Mouse (Mus musculus): ENCODE results near the gene Dgkb.

Gene Dgkb

GRCm38 (mm10) chr12:37996417-37996946 lies 179.0 kb downstream of the Dgkb start:
- no peak for DNase-seq (ENCODE audit: low spot score)

- no peak for DNase-seq (ENCODE audit: low spot score)
Measured at GRCm38 (mm10) chr12:38017674-38018073, 200.1 kb downstream of the Dgkb start.

GRCm38 (mm10) chr12:38047256-38047655 lies 229.7 kb downstream of the Dgkb start:
- DNase-seq (ENCODE audit: low spot score), result no peak

- no peak for DNase-seq (ENCODE audit: low spot score)
Measured at GRCm38 (mm10) chr12:38088224-38088623, 270.7 kb downstream of the Dgkb start.

GRCm38 (mm10) chr12:38111928-38112327 lies 294.4 kb downstream of the Dgkb start:
- DNase-seq (ENCODE audit: low spot score), result no peak

GRCm38 (mm10) chr12:38114990-38115615 lies 297.6 kb downstream of the Dgkb start:
- DNase-seq (ENCODE audit: low spot score), result no peak

- DNase-seq (ENCODE audit: low spot score), result no peak
Measured at GRCm38 (mm10) chr12:38123524-38123923, 306.0 kb downstream of the Dgkb start.

GRCm38 (mm10) chr12:38125297-38125696 lies 307.8 kb downstream of the Dgkb start:
- DNase-seq (ENCODE audit: low spot score), result no peak

- no peak for DNase-seq (ENCODE audit: low spot score)
Measured at GRCm38 (mm10) chr12:38130209-38130915, 312.8 kb downstream of the Dgkb start.

- no peak for DNase-seq (ENCODE audit: low spot score)
Measured at GRCm38 (mm10) chr12:38136379-38136778, 318.9 kb downstream of the Dgkb start.

- DNase-seq (ENCODE audit: low spot score), result no peak
Measured at GRCm38 (mm10) chr12:38140039-38140438, 322.5 kb downstream of the Dgkb start.

GRCm38 (mm10) chr12:38232665-38233064 lies 415.1 kb downstream of the Dgkb start:
- no peak for DNase-seq (ENCODE audit: low spot score)

GRCm38 (mm10) chr12:38268856-38269255 lies 451.3 kb downstream of the Dgkb start:
- DNase-seq (ENCODE audit: low spot score), result no peak

- DNase-seq (ENCODE audit: low spot score), result no peak
Measured at GRCm38 (mm10) chr12:38301497-38301896, 484.0 kb downstream of the Dgkb start.

GRCm38 (mm10) chr12:38303841-38304240 lies 486.3 kb downstream of the Dgkb start:
- DNase-seq (ENCODE audit: low spot score), result no peak

- DNase-seq (ENCODE audit: low spot score), result no peak
Measured at GRCm38 (mm10) chr12:38304245-38304644, 486.7 kb downstream of the Dgkb start.

GRCm38 (mm10) chr12:38309885-38310284 lies 492.4 kb downstream of the Dgkb start:
- DNase-seq (ENCODE audit: low spot score), result no peak

- DNase-seq (ENCODE audit: low spot score), result no peak
Measured at GRCm38 (mm10) chr12:38327729-38328271, 510.3 kb downstream of the Dgkb start.

GRCm38 (mm10) chr12:38328779-38329178 lies 511.3 kb downstream of the Dgkb start:
- DNase-seq (ENCODE audit: low spot score), result no peak

GRCm38 (mm10) chr12:38342657-38343056 lies 525.1 kb downstream of the Dgkb start:
- DNase-seq (ENCODE audit: low spot score), result no peak

GRCm38 (mm10) chr12:38352481-38352880 lies 535.0 kb downstream of the Dgkb start:
- no peak for DNase-seq (ENCODE audit: low spot score)

- no peak for DNase-seq (ENCODE audit: low spot score)
Measured at GRCm38 (mm10) chr12:38356386-38356785, 538.9 kb downstream of the Dgkb start.

GRCm38 (mm10) chr12:38361491-38361890 lies 544.0 kb downstream of the Dgkb start:
- DNase-seq (ENCODE audit: low spot score), result no peak
